Mouse (Mus musculus): ENCODE data around the gene Dll4.

Gene Dll4

GRCm38 (mm10) chr2:119311544-119311943, 14.0 kb upstream of the Dll4 start:
- no peak for DNase-seq (ENCODE audit: low spot score in 2 of 2)

- DNase-seq (ENCODE audit: low spot score in 2 of 2), result no peak
Measured at GRCm38 (mm10) chr2:119312380-119312958, 13.1 kb upstream of the Dll4 start.

GRCm38 (mm10) chr2:119313780-119314479, 11.7 kb upstream of the Dll4 start:
- DNase-seq (ENCODE audit: low spot score in 2 of 2), result no peak

GRCm38 (mm10) chr2:119314742-119315310, 10.8 kb upstream of the Dll4 start:
- DNase-seq (ENCODE audit: low spot score in 2 of 2), result no peak

- DNase-seq (ENCODE audit: low spot score in 2 of 2), result no peak
Measured at GRCm38 (mm10) chr2:119318043-119318710, 7.4 kb upstream of the Dll4 start.

GRCm38 (mm10) chr2:119320571-119320970, 5.0 kb upstream of the Dll4 start:
- DNase-seq (ENCODE audit: low spot score in 2 of 2), result no peak

GRCm38 (mm10) chr2:119321771-119322586, 3.6 kb upstream of the Dll4 start:
- no peak for DNase-seq (ENCODE audit: low spot score in 2 of 2)

GRCm38 (mm10) chr2:119322587-119323300, 2.8 kb upstream of the Dll4 start:
- DNase-seq (ENCODE audit: low spot score in 2 of 2), result no peak

GRCm38 (mm10) chr2:119323866-119324575, 1.6 kb upstream of the Dll4 start:
- DNase-seq (ENCODE audit: low spot score in 2 of 2), result no peak

- no peak for DNase-seq (ENCODE audit: low spot score in 2 of 2)
Measured at GRCm38 (mm10) chr2:119324576-119325318, 837 bp upstream of the Dll4 start.

GRCm38 (mm10) chr2:119326161-119327101, 847 bp downstream of the Dll4 start:
- no peak for DNase-seq (ENCODE audit: low spot score in 2 of 2)

- DNase-seq (ENCODE audit: low spot score in 2 of 2), result no peak
Measured at GRCm38 (mm10) chr2:119327102-119327480, 1.5 kb downstream of the Dll4 start.

- DNase-seq (ENCODE audit: low spot score in 2 of 2), result no peak
Measured at GRCm38 (mm10) chr2:119327942-119328526, 2.5 kb downstream of the Dll4 start.

- DNase-seq (ENCODE audit: low spot score in 2 of 2), result no peak
Measured at GRCm38 (mm10) chr2:119328546-119328945, 3.0 kb downstream of the Dll4 start.

GRCm38 (mm10) chr2:119329123-119329817, 3.7 kb downstream of the Dll4 start:
- no peak for DNase-seq (ENCODE audit: low spot score in 2 of 2)

GRCm38 (mm10) chr2:119330795-119331194, 5.2 kb downstream of the Dll4 start:
- no peak for DNase-seq (ENCODE audit: low spot score in 2 of 2)

- DNase-seq (ENCODE audit: low spot score in 2 of 2), result no peak
Measured at GRCm38 (mm10) chr2:119332177-119332661, 6.6 kb downstream of the Dll4 start.

GRCm38 (mm10) chr2:119334135-119334534, 8.6 kb downstream of the Dll4 start:
- DNase-seq (ENCODE audit: low spot score in 2 of 2), result no peak

Measured in urinary bladder, postnatal 36 days (tissue).